Mouse (Mus musculus): Measurements from ENCODE around the gene Pou4f1.

DNA sequence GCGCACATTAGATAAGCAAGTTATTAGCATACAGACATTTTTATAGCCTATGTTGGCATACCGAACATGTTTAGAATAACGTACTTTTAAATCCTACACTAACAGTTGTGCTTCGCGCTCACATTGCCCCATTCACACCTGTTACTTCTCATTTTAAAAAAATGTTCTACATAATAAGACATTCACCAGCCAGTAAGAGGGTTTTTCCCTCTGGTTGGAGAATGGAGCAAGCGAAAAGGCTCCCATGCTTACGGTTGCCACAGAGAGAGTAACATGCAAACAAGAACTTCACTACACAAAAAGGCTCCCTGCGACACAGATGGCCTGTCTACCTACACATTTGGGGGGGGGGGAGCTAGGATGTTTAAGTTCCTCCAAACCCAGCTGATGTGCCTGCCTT, 9.8 kb upstream of the Pou4f1 start:
- TF ChIP-seq CTCF (IDR thresholded peaks at IDR 0.05; ENCODE audit: borderline replicate concordance, insufficient read depth, low read length), result no peak
- TF ChIP-seq POLR2A (IDR thresholded peaks at IDR 0.05; ENCODE audit: low read depth, low read length), result no peak
